Mouse (Mus musculus) cerebellum, adult 2 months (tissue): ENCODE results near the gene Armcx1. TPM values are rescaled to one million over a fixed set of nuclear protein-coding genes. Genes with fewer than 3 reads are reported as not detected.
"Not testable (repeated sequence)": the region's sequence is repeated elsewhere in the genome, so short reads cannot be mapped to it uniquely, and the experiment has no call there.

Experiments used
- DNase-seq, 2 experiments: peaks; one replicate each; pipeline ENCODE4 v3.0.0; 2021
- H3K27ac ChIP-seq: fragments of 200-500 bp; 2 replicates; pipeline ENCODE4 v1.5.1; 2012; ENCODE audit warnings: low read length, control low read depth, inconsistent platforms; ENCODE audit not compliant: insufficient read depth
- H3K27me3 ChIP-seq: fragments of 200-500 bp; 2 replicates; pipeline ENCODE4 v1.6.1; 2012; ENCODE audit warnings: inconsistent platforms, mild to moderate bottlenecking, low read length, moderate library complexity; ENCODE audit not compliant: control insufficient read depth, insufficient read depth
- H3K4me1 ChIP-seq: fragments of 200-500 bp; 2 replicates; pipeline ENCODE4 v1.6.1; 2011; ENCODE audit warnings: low read length; ENCODE audit not compliant: control insufficient read depth, insufficient read depth
- H3K4me3 ChIP-seq: fragments of 200-500 bp; replicated peaks from 2 replicates; pipeline ENCODE3; 2011; ENCODE audit warnings: mild to moderate bottlenecking, low read depth, low read length, control low read depth; ENCODE audit not compliant: insufficient read depth
- CTCF ChIP-seq: fragments of 200-500 bp; IDR thresholded peaks from 2 replicates; pipeline ENCODE4 v1.5.1; 2011; ENCODE audit warnings: low read depth, mild to moderate bottlenecking, control low read depth, low read length, moderate library complexity, borderline replicate concordance; ENCODE audit not compliant: insufficient read depth
- POLR2A ChIP-seq: fragments of 200-500 bp; IDR thresholded peaks from 2 replicates; pipeline ENCODE4 v1.6.1; 2011; ENCODE audit warnings: low read length, control low read depth, borderline replicate concordance; ENCODE audit not compliant: insufficient read depth
- WGBS: fragments of 180-500 bp; shearing (Covaris S2); methylation state at CpG from one replicate; pipeline ENCODE4 v1.1.7; 2018; 5-methylcytosine and 5-hydroxymethylcytosine counted together
- polyA plus RNA-seq: library from polyadenylated mRNA; depleted of rRNA; stranded (reverse); fragments of >200 nt; gene quantifications from 2 replicates; pipeline ENCODE4 v1.2.3, GENCODE M21; 2012

Armcx1 gene
- polyA plus RNA-seq, 1 experiment, result 76.4 TPM

DNA sequence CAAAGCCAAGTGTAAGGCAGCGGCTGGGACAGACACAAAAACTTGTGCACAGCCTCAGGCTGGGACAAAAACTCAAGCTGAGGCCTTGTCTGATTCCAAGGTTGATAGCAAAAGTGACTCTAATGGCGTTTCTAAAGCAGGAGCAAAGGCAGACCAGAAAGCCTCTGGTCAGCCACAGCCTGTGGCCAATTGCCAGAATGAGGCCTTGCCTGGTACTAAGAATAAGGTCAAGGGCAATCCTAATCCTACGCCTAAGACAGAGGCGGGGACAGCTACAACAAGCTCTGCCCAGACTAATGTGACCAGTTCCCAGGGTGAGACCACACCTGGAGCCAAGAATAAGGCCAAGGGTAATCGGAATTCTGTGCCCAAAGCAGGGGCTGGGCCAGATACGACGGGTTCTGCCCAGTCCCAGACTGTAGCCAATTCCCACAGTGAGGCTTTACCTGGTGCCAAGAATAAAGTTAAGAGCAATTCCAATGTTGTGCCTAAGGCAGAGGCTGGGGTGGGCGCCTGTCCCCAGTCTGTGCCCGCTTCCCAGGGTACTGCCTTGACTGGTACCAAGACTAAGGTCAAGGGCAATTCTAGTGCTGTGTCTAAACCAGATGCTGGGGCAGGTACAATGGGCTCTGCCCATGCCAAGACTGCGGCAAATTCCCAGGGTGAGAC lies 26.8 kb upstream of the Armcx1 start:
- TF ChIP-seq POLR2A (no peak), CTCF (no peak)
- 40% methylated on average over 10 of the region's 10 CpGs for WGBS
- peak; percentile 16 to 18 for DNase-seq
- no peak overlapping the region for H3K4me3 ChIP-seq
- peaks cover 4% of the 10 kb centered on the region; the same call in 1 of the 2 replicates for H3K4me1 ChIP-seq
- no peaks in the 10 kb centered on the region for H3K27me3 ChIP-seq
- no peak overlapping the region for H3K27ac ChIP-seq

DNA sequence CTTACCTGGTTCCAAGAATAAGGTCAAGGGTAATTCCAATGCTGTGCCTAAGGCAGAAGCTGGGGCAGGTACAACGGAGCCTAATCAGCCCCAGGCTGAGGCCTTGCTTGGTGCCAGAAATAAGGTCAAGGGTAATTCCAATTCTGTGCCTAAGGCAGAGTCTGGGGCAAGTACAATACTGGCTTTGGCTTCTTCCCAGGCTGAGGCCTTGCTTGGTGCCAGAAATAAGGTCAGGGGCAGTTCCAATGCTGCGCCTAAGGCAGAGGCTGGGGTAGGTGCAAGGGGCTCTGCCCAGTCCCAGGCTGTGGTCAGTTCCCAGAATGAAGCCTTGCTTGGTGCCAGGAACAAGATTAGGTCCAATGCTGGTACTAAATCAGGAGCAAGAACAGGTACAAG lies 26.2 kb upstream of the Armcx1 start:
- no peak overlapping the region for H3K27ac ChIP-seq
- H3K4me1 ChIP-seq, result peaks cover 4% of the 10 kb centered on the region; the same call in 1 of the 2 replicates
- WGBS, result 67% methylated on average over 2 of the region's 2 CpGs
- no peak overlapping the region for H3K4me3 ChIP-seq
- no peak for TF ChIP-seq POLR2A
- TF ChIP-seq CTCF, result no peak
- H3K27me3 ChIP-seq, result no peaks in the 10 kb centered on the region
- DNase-seq, result peak in 1 of 2 experiments; percentile 11

DNA sequence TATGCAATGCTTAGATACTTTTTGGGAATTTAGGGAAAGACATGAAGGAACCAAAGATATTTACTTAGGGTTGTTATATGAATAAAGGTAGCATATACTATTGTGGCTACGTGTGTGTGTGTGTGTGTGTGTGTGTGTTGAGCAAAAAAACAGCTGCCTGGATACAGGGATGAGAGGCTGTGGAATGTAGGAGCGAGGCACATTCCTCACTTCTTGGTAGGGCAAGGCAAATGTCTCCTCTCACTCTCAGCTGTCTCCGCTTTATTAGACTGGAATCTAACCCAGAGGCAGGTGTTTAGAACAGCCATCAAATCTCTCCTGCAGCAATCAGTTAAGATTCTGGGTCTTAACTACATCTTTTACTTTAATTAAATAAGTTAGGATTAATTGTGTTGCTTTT lies 900 bp upstream of the Armcx1 start:
- H3K27me3 ChIP-seq, result no peaks in the 10 kb centered on the region
- TF ChIP-seq POLR2A (no peak), CTCF (no peak)
- H3K4me1 ChIP-seq, result no peaks in the 10 kb centered on the region
- no peak for DNase-seq
- no peak overlapping the region for H3K4me3 ChIP-seq
- no peak overlapping the region for H3K27ac ChIP-seq
- WGBS, result 45% methylated on average over 3 of the region's 3 CpGs

DNA sequence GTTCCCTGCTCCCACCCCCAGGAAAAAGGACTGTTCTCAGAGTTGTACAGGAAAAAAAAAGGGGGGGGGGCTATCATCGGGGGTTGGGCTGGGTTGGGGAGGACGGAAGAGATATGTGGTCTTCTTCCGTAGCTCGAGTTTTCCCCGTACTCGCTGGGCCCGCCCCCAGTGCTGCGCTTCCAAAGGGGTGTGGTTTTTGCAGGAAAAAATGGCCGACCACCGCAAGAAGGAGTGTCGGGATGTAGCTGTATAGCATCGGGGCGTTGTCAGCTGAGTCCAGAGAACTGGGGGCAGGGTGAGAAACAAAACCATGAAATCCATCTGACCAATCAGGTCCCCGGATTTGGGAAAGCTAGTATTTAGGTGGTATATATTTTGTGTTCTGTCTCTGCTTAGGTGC lies 761 bp downstream of the Armcx1 start:
- no peaks in the 10 kb centered on the region for H3K4me1 ChIP-seq
- H3K27me3 ChIP-seq, result no peaks in the 10 kb centered on the region
- peak overlapping the region; percentile 90 for H3K4me3 ChIP-seq
- peak; percentile 51 to 62 for DNase-seq
- WGBS, result 12% methylated on average over 14 of the region's 14 CpGs
- TF ChIP-seq CTCF (no peak), POLR2A (no peak)
- H3K27ac ChIP-seq, result peak overlapping the region; percentile 64; the same call in 1 of the 2 replicates

DNA sequence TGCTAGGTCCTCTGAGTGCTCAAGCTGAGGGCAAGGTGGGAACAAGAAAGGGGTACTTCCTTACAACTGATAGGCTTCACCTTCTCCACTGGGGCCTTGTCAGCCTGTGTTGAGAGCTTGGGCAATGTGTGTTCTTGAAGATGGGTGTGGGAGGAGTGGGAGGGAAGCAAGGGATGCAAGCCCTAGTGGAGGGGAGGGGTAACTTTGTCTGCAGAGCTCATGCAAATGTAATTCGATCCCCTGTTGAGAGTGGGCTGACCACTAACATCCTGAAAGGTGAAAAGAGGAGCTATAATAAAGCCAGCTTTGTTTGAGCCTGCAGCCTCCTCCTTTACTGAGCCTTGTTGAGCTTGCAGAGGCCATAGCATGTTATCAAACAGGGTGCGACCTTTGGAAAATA lies 6.0 kb downstream of the Armcx1 start:
- H3K4me1 ChIP-seq, H3K27ac ChIP-seq, H3K27me3 ChIP-seq, H3K4me3 ChIP-seq, DNase-seq: not testable (repeated sequence)
- 33% methylated on average over 2 of the region's 2 CpGs for WGBS

DNA sequence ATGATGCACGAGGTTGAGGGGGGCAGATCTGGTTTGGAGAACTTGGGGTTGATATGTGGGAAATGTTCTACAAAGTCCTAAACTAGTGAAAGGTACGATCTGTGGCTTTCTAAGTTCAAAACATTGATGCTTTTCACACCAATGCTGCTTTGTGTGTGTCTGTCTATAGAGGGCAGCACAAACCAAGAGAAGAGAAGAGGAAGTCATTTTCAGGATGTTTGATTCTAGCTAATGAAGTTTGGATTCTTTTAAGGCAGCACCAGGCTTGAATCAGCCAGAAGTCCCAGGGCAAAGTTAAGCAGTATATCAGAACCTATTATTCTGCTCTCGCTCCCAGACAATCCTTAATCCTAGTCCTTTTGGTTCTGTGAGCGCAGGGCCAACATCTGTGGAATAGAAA lies 12.0 kb downstream of the Armcx1 start:
- Histone ChIP-seq H3K27me3 (no peaks in the 10 kb centered on the region), H3K27ac (no peak overlapping the region), H3K4me1 (no peaks in the 10 kb centered on the region), H3K4me3 (no peak overlapping the region)
- TF ChIP-seq POLR2A (no peak), CTCF (peak; percentile 15; the same call in 1 of the 2 replicates)
- 42% methylated on average over 4 of the region's 4 CpGs for WGBS
- peak in 1 of 2 experiments; percentile 18 for DNase-seq

DNA sequence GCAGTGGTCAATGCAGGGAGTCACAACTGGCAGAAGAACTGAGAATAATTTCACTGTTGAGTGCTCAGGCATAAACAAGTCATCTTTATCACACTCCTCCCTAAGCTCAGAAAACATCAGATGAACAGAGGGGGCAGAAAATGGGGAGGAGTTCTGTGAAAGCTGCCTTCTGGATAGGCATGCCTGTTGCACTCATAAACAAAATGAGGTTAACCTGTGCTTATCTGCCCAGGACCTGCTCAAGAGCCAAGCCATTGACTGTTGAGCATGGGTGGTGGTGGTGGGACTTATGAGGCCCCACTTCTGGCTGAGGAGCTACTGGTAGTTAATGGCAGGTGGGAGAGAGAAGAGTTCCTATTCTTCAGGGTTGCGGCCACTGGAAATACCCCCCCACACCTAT lies 20.0 kb downstream of the Armcx1 start:
- H3K27ac ChIP-seq, result no peak overlapping the region
- no peak overlapping the region for H3K4me3 ChIP-seq
- no peaks in the 10 kb centered on the region for H3K4me1 ChIP-seq
- WGBS, result 100% methylated on average over 1 of the region's 1 CpGs
- DNase-seq, result no peak
- H3K27me3 ChIP-seq, result no peaks in the 10 kb centered on the region
- TF ChIP-seq CTCF (no peak), POLR2A (no peak)

DNA sequence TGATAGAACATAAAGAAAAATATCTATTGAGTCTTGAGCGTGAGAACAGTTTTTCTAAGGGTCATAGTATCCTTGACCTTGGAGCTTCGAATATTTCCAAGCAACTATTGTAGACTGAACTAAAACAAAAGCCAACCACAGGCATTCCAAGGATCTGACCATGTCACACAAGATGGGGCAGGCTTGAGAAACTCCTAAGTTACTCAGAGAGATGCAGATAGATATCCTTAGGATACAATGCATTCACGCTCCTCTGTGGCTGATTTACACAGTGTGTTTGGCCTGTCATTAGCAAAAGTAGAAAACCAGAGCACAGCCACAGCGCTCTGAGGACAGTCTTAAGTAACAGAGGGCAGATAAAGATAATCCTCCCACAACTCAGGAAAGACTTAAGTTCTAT lies 21.4 kb downstream of the Armcx1 start:
- no peak for DNase-seq
- Histone ChIP-seq H3K4me1 (no peaks in the 10 kb centered on the region), H3K4me3 (no peak overlapping the region), H3K27ac (no peak overlapping the region), H3K27me3 (no peaks in the 10 kb centered on the region)
- TF ChIP-seq POLR2A, result no peak
- TF ChIP-seq CTCF, result no peak
- 72% methylated on average over 4 of the region's 4 CpGs for WGBS
